Mouse (Mus musculus): ENCODE measurements around the gene Thpo. TPM values are rescaled to one million over a fixed set of nuclear protein-coding genes. Genes with fewer than 3 reads are reported as not detected.
A peak's percentile ranks its signal among the peaks of the same experiment; 100 is the strongest.

Thpo gene
- polyA plus RNA-seq, 1 experiment = not detected

GRCm38 (mm10) chr16:20677974-20678675, 56.2 kb downstream of the Thpo start:
- peaks cover 5% of the 10 kb centered on the region for H3K4me1 ChIP-seq (ENCODE audit: control insufficient read depth, insufficient read depth, low read length)
- peak overlapping the region; percentile 7 for H3K4me3 ChIP-seq (replicated peaks; ENCODE audit: control insufficient read depth, low read depth, low read length)
- WGBS = 41% methylated on average over 10 of the region's 10 CpGs
- peak overlapping the region; percentile 47 for H3K27ac ChIP-seq (ENCODE audit: control insufficient read depth, insufficient read depth, low read depth, low read length, poor library complexity)
- TF ChIP-seq CTCF (IDR thresholded peaks at IDR 0.05; ENCODE audit: control insufficient read depth, insufficient read depth, low read length) (no peak), POLR2A (IDR thresholded peaks at IDR 0.05; ENCODE audit: borderline replicate concordance, control insufficient read depth, low read depth, low read length) (no peak)

- H3K27ac ChIP-seq (ENCODE audit: control insufficient read depth, insufficient read depth, low read depth, low read length, poor library complexity) = peak overlapping the region; percentile 47
- whole genome bisulfite sequencing = 60% methylated on average over 5 of the region's 5 CpGs
- no peak overlapping the region for H3K4me3 ChIP-seq (replicated peaks; ENCODE audit: control insufficient read depth, low read depth, low read length)
- peaks cover 5% of the 10 kb centered on the region for H3K4me1 ChIP-seq (ENCODE audit: control insufficient read depth, insufficient read depth, low read length)
- no peak for TF ChIP-seq POLR2A (IDR thresholded peaks at IDR 0.05; ENCODE audit: borderline replicate concordance, control insufficient read depth, low read depth, low read length)
- no peak for TF ChIP-seq CTCF (IDR thresholded peaks at IDR 0.05; ENCODE audit: control insufficient read depth, insufficient read depth, low read length)
These were observed 56.9 kb downstream of the Thpo start for GRCm38 (mm10) chr16:20677380-20677779.

DNA sequence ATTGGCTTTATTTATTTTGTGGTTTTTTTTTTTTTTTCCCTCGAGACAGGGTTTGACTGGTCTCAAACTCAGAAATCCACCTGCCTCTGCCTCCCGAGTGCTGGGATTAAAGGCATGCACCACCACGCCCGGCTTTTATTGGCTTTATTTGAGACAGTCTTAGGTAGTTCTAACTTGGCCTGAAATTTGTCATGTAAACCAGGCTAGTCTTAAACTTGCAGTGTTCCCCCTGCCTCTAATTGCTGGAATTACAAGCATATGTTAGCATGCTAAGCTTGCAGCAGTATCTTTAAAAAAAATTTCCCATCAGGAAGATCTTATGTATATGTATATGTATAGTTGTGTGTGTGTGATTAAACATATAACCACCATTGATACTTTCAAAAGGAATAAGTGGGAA, 57.6 kb downstream of the Thpo start:
- Histone ChIP-seq H3K27ac (ENCODE audit: control insufficient read depth, insufficient read depth, low read depth, low read length, poor library complexity) (no peak overlapping the region), H3K4me1 (ENCODE audit: control insufficient read depth, insufficient read depth, low read length) (peaks cover 6% of the 10 kb centered on the region), H3K4me3 (replicated peaks; ENCODE audit: control insufficient read depth, low read depth, low read length) (no peak overlapping the region)
- TF ChIP-seq CTCF (IDR thresholded peaks at IDR 0.05; ENCODE audit: control insufficient read depth, insufficient read depth, low read length) (no peak), POLR2A (IDR thresholded peaks at IDR 0.05; ENCODE audit: borderline replicate concordance, control insufficient read depth, low read depth, low read length) (no peak)
- 69% methylated on average over 4 of the region's 4 CpGs for WGBS

GRCm38 (mm10) chr16:20675213-20675612, 59.1 kb downstream of the Thpo start:
- no peak overlapping the region for H3K27ac ChIP-seq (ENCODE audit: control insufficient read depth, insufficient read depth, low read depth, low read length, poor library complexity)
- peaks cover 6% of the 10 kb centered on the region for H3K4me1 ChIP-seq (ENCODE audit: control insufficient read depth, insufficient read depth, low read length)
- no peak overlapping the region for H3K4me3 ChIP-seq (replicated peaks; ENCODE audit: control insufficient read depth, low read depth, low read length)
- 91% methylated on average over 6 of the region's 6 CpGs for WGBS
- TF ChIP-seq POLR2A (IDR thresholded peaks at IDR 0.05; ENCODE audit: borderline replicate concordance, control insufficient read depth, low read depth, low read length) = no peak
- no peak for TF ChIP-seq CTCF (IDR thresholded peaks at IDR 0.05; ENCODE audit: control insufficient read depth, insufficient read depth, low read length)

Other genes with a start within 250 kb of the Thpo start
- 38.0 and 64.7 TPM in 2 replicates for gene Eif2b5, start 235.7 kb downstream of the Thpo start, polyA plus RNA-seq (2011; ENCODE audit: insufficient read depth, insufficient read length, low replicate concordance, missing spikeins)
- 12.1 and 19.5 TPM in 2 replicates for gene Dvl3, start 217.5 kb downstream of the Thpo start, polyA plus RNA-seq (2011; ENCODE audit: insufficient read depth, insufficient read length, low replicate concordance, missing spikeins)
- gene Ap2m1, start 199.0 kb downstream of the Thpo start, polyA plus RNA-seq (2011; ENCODE audit: insufficient read depth, insufficient read length, low replicate concordance, missing spikeins) = 117 and 135 TPM in 2 replicates
- 30.4 and 53.5 TPM in 2 replicates for gene Abcf3, start 185.9 kb downstream of the Thpo start, polyA plus RNA-seq (2011; ENCODE audit: insufficient read depth, insufficient read length, low replicate concordance, missing spikeins)
- not detected in 2 replicates for gene Vwa5b2, start 145.0 kb downstream of the Thpo start, polyA plus RNA-seq (2011; ENCODE audit: insufficient read depth, insufficient read length, low replicate concordance, missing spikeins)
- gene Eef1akmt4, start 122.9 kb downstream of the Thpo start, polyA plus RNA-seq (2011; ENCODE audit: insufficient read depth, insufficient read length, low replicate concordance, missing spikeins) = 1.1 and 4.3 TPM in 2 replicates
- gene Gm49333, start 122.9 kb downstream of the Thpo start, polyA plus RNA-seq (2011; ENCODE audit: insufficient read depth, insufficient read length, low replicate concordance, missing spikeins) = not detected in 2 replicates
- gene Alg3, start 122.8 kb downstream of the Thpo start, polyA plus RNA-seq (2011; ENCODE audit: insufficient read depth, insufficient read length, low replicate concordance, missing spikeins) = 7.5 and 11.3 TPM in 2 replicates
- 1.3 TPM in 1 of 2 replicates, not detected in the other for gene Camk2n2, start 113.2 kb downstream of the Thpo start, polyA plus RNA-seq (2011; ENCODE audit: insufficient read depth, insufficient read length, low replicate concordance, missing spikeins)
- not detected in 2 replicates for gene Ece2, start 104.7 kb downstream of the Thpo start, polyA plus RNA-seq (2011; ENCODE audit: insufficient read depth, insufficient read length, low replicate concordance, missing spikeins)
- 194 and 227 TPM in 2 replicates for gene Psmd2, start 82.9 kb downstream of the Thpo start, polyA plus RNA-seq (2011; ENCODE audit: insufficient read depth, insufficient read length, low replicate concordance, missing spikeins)
- gene Eif4g1, start 66.2 kb downstream of the Thpo start, polyA plus RNA-seq (2011; ENCODE audit: insufficient read depth, insufficient read length, low replicate concordance, missing spikeins) = 90.4 and 125 TPM in 2 replicates
- 3.7 and 7.0 TPM in 2 replicates for gene Fam131a, start 41.3 kb downstream of the Thpo start, polyA plus RNA-seq (2011; ENCODE audit: insufficient read depth, insufficient read length, low replicate concordance, missing spikeins)
- 31.6 and 50.1 TPM in 2 replicates for gene Polr2h, start 16.8 kb downstream of the Thpo start, polyA plus RNA-seq (2011; ENCODE audit: insufficient read depth, insufficient read length, low replicate concordance, missing spikeins)
- gene Clcn2, start 16.8 kb downstream of the Thpo start, polyA plus RNA-seq (2011; ENCODE audit: insufficient read depth, insufficient read length, low replicate concordance, missing spikeins) = 12.8 and 23.1 TPM in 2 replicates
- 0.36 TPM in 1 of 2 replicates, not detected in the other for gene Chrd, start 1.4 kb downstream of the Thpo start, polyA plus RNA-seq (2011; ENCODE audit: insufficient read depth, insufficient read length, low replicate concordance, missing spikeins)

Data from bone marrow, adult 2 months (tissue).